In genomic region chr1:76039029-76039655, GRCm38 (mm10) we compare ENCODE assay signal across 8 mouse cellular contexts.
DNase-seq lines count a peak whose midpoint lies in the region; TF ChIP-seq lines count a peak whose summit lies in the region.

No protein-coding gene starts in this region.

- H3K27ac ChIP-seq in thymus, adult 2 months (ENCODE audit: control insufficient read depth, insufficient read depth, low read length) = no peak overlapping the region

- intact Hi-C loops in left cerebral cortex, postnatal 4 days (cut with DNase I) = no loop called here

- H3K27me3 ChIP-seq in thymus, adult 2 months (ENCODE audit: control insufficient read depth, insufficient read depth, low read length) = no peaks in the 10 kb centered on the region

- no peaks in the 10 kb centered on the region for H3K4me1 ChIP-seq in thymus, adult 2 months (replicated peaks; ENCODE audit: control insufficient read depth, insufficient read depth, low read length)

- H3K4me3 ChIP-seq in thymus, adult 2 months (ENCODE audit: control insufficient read depth, insufficient read depth, low read length) = no peak overlapping the region

- no peak for TF ChIP-seq POLR2A in thymus, adult 2 months (IDR thresholded peaks at IDR 0.05; ENCODE audit: control insufficient read depth, extremely low read depth, insufficient read depth, low read length, poor library complexity)

- no peaks in the 10 kb centered on the region for H3K36me3 ChIP-seq in thymus, adult 2 months (ENCODE audit: control insufficient read depth, insufficient read depth, low read length)

- WGBS in thymus, adult 2 months = 79% methylated on average over 4 of the region's 4 CpGs

- peak; percentile 17 for DNase-seq in ovary, postnatal 36 days (ENCODE audit: low spot score)
- no peak for DNase-seq in ovary, postnatal 10 days (ENCODE audit: low spot score)
- peak; percentile 27 to 64 for DNase-seq in frontal cortex, postnatal 36 days (ENCODE audit: low spot score in 2 of 2)
- peak; percentile 89 to 93 for DNase-seq in kidney, adult 8-10 months
- DNase-seq in left cerebral cortex, postnatal 4 days = peak; percentile 49
- peak; percentile 40 for DNase-seq in skeletal muscle tissue, adult 2 months (ENCODE audit: low read depth, low spot score)
- no peak for DNase-seq in spleen, adult 12 weeks (ENCODE audit: low spot score)
- DNase-seq in thymus, adult 2 months = no peak

- TF ChIP-seq CTCF in thymus, adult 2 months (IDR thresholded peaks at IDR 0.05; ENCODE audit: borderline replicate concordance, control insufficient read depth, extremely low read depth, insufficient read depth, low read length, poor library complexity) = no peak

Comparison
In these comparisons a context has a peak if more than half of its experiments do, and no peak if none do; other contexts are left out.
1. DNase-seq: peak in ovary, postnatal 36 days (single experiment), frontal cortex, postnatal 36 days (2 of 2), kidney, adult 8-10 months (2 of 2), left cerebral cortex, postnatal 4 days (single experiment) and skeletal muscle tissue, adult 2 months (single experiment); none in ovary, postnatal 10 days (single experiment), spleen, adult 12 weeks (single experiment) and thymus, adult 2 months (single experiment).